Mouse (Mus musculus): ENCODE data around the gene Zfp575.

Gene Zfp575

DNA sequence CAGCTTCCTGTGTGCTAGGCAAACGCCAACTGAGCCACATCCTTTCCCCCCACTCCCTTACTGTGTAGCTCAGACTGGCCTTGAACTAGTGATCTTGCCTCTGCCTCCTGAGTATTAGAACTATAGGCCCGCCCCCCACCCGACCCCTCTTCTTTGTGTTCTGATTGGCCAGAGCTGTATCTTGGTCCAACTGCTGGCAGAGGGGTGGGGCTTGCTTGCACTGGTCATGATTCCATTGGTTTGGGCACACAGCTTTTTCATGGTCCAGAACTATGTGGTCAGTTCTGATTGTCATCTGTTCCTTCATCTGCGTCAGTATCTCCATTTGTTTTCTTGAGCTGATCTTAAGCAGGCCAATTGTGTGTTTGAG lies 23.6 kb downstream of the Zfp575 start:
- DNase-seq (ENCODE audit: low read depth, low spot score): no peak

DNA sequence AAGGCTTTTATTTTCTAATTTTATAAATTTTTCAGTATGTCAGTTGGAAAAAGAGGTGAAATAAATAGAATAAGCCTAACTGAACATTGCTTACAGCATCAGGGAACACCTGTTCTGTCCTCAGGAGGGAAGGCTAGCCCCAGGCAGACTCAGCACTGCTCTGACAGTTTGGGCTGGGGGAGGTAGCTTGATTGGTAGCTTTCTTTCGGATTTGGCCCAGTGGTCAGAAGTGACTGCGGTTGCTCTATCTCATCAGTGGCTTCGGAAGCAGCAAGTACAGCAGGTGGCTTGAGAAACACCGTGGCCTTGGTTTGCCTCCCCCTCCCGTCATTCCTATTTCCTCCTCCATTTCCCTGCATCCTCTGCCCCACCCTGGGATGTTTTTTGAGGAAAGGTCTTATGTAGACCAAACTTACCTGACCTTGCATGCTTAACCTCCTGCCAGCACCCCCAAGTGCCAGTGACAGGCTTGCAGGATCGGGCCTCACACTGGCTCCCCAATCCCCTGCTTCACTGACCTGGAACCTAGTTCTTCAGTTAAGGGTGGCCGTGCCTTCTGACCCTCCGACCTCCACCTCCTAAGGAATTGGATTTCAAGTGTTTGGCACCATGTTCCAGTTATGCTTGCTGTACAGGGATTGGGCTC lies 24.1 kb downstream of the Zfp575 start:
- DNase-seq (ENCODE audit: low read depth, low spot score): no peak

DNA sequence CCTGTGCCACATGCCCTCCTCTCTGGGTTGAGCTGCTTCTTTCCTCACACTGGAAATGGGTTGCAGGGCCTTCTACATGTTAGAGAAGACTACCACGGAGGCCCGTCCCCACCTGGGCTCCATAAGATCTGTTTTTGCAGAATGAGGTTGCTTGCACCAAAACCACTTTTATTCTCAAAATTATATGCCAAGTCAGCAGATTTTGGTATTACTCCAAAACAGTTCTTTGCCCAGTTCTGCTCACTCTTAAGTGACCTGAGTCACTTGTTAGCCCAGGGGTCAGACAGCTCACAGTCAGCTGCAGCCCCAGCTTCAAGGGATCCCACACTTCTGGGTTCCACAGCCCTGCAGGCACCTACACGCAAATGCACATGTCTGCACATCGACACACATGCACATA lies 26.0 kb downstream of the Zfp575 start:
- no peak for DNase-seq (ENCODE audit: low read depth, low spot score)

DNA sequence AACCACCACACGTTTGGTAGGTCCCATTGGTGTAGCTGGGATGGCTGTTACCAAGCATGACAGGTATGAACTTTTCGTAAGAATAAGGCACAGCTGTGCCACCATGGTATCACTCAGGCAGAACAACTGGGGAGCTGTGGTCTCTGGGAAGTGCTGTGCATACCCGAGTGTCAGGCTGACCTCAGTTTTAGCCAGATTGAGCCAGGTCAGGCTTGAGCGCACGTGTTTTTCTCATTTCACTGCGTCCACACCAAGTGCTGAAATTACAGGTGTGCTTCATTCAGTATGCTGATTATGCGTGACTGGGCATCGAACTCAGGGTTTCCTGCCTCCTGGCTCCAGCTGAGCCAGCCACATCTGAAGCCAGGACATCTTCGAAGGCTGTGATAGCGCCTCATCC lies 31.7 kb downstream of the Zfp575 start:
- no peak for DNase-seq (ENCODE audit: low read depth, low spot score)

DNA sequence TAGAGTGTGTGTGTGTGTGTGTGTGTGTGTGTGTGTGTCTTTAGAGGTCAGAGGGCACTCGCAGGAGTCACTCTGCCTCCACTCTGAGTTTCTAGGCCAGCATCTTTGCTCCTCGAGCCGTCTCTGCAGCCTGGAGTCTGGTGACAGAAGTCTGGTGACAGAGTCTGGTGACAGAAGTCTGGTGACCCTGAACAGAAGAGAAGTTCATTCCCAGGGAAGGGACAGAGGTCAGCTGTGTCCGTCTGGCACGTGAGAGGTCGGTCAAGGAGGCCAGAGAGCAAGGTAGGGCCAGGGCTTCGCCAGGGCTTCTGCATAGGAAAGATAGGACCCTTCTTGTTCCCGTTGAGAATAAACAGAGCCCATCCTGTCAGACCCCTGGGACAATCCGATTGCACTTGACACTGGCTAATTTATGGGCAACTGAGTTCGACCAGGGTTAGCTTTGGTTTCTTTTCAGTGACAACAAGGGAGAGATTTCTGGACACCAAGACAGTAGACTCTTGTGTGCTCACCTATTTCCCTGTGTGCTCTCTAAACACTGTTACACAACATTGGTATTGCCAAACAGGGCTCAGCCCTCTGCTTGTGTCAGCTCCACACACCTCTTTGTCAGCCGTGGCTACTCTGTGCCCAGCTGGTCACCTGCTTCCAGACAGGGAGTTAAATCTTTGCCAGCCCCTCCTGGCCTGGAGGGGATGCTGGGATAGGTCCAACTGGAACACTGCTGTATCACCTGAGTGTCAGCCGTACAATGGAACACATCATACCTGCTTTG lies 35.3 kb downstream of the Zfp575 start:
- DNase-seq (ENCODE audit: low read depth, low spot score): no peak

DNA sequence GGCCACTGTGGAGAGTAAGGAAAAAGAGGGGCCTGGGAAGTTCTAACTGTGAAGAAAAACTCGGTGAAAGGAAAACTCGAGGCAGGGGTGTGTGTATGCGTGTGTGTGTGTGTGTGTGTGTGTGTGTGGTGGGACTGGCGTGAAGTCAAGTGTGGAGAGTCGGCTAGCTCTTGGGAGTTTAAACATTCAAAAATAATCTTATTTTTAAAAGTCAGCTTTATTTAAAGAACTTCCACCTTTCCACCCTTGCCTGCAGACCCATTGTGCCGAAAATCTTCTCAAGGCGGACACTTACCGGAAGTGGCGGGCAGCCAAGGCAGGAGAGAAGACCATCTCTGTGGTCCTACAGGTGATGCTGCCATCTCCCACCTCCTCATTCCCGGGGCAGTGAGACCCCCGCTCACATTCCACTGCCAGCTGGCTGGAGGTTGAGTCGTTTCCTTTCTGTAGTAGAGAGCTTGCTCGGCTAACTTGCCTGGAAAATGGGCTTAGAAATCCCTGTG lies 39.9 kb downstream of the Zfp575 start:
- DNase-seq (ENCODE audit: low read depth, low spot score): no peak

DNA sequence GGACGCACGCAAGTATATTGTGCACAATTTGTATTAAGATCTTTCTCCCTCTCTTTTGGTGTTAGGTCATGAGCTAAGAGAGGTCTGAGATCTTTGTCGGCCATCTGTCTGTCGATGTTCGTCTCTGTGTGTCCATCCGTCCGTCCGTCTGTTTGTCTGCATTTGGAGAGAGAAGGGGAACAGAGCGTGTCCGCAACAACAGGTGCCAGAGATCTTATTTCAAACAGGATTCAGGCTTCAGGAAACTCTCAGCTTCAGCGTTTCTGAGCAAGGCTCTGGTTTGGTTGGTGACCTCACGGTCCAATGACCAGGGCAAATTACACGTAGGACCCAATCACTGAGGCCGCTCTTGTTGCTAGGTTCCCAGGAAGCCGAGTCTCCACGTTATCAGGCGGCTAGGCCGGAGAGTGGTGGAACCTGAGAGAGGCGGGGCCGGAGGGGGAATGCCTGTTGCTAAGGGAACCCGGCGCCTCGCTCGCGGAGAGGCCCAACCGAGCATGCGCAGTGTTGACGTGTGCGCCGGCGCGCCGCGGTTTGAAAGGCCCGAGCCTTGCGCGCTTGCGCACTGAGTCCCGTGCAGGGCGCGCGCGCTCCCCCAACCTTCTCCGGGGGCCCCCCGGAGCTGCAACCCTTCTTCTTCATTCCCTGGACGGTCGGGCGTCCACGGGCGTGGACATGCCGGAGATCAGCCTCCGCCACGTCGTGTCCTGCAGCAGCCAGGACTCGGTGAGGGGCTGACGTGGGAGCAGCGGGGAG lies 40.6 kb downstream of the Zfp575 start:
- DNase-seq (ENCODE audit: low read depth, low spot score): peak; percentile 99

DNA sequence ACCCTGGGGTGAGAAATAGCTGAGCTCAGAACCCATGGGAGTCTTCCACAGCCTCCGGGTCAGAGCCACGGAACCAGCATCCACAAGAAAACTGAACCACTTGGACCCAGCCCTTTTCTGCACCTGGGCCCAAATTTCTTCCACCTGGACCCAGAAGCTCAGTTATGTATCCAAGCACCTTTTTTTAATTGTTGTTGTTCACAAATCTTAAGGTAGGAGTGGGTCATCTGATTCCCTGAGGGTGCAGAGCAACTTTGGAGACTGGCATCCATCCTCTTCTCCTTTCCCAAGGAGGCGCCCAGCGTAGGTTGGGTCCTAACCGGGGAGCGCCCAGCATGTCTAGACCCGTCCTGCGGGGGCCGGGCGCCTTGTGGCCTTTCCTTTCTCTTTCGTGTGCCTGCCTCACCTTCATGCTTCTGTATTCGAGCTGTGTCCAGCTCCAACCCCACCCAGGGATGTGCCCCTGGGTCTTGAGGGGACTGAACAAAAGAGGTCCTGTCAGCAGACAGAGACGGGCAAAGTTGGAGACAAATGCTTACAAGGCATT lies 41.3 kb downstream of the Zfp575 start, which contains the start of the genes Pinlyp and Xrcc1:
Pinlyp (minus strand) TSS at position 51 of the 547 bp plus-strand sequence.
Xrcc1 (plus strand) TSS at position 222 of the 547 bp plus-strand sequence.
- no peak for DNase-seq (ENCODE audit: low read depth, low spot score)

DNA sequence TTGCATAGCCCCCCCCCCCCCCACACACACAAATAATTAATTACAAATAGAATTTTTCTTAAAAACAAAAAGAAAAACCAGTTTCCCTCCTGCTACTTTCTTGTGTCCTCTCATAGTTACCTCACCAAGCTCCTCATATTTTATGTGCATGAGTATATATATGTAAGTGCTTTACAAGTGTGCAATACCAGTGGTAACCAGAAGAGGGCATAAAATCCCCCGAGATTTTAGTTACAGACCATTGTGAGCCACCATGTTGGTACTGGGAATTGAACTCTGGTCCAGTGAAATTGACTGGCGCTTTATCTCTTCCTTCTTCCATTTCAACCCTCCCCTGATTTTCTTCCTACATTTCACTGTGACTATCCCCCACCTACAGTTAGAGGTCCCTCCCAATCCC lies 42.9 kb downstream of the Zfp575 start:
- no peak for DNase-seq (ENCODE audit: low read depth, low spot score)

DNA sequence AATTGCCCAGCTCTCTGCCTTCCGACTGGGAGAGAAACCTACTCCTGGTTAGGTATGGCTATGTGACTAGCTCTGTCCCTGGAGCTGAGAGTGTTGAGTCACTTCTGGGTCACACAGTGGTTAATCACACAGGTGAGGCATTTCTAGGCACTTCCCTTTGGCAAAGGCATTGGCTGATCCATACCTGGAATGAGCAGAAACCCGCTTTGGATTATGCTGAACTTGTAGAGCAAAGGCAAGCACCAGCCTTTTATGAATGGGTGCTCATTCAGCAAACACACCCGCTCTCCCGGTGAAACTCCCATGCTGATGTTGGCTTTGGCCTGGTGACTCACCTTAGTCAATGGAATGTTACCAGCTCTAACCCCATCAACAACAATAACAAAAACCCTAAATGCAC lies 47.8 kb downstream of the Zfp575 start:
- DNase-seq (ENCODE audit: low read depth, low spot score): no peak

DNA sequence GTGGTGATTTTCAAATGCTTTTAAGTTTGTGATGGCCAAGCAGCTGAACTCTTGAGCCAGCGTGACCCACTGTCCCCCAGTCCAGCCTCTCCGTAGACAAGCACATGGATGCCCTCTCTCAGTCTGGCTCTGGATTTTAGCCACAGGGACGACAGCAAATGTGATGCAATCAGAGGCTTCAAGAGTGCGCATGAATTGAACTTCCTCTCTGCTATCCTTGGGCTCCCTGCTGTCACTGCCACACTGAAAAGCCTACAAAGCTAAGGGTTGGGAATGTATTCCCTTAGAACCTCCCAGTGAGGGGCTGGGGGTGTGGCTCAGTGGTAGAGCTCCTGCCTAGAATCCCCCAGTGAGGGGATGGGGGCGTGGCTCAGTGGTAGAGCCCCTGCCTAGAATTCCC lies 48.7 kb downstream of the Zfp575 start:
- no peak for DNase-seq (ENCODE audit: low read depth, low spot score)

DNA sequence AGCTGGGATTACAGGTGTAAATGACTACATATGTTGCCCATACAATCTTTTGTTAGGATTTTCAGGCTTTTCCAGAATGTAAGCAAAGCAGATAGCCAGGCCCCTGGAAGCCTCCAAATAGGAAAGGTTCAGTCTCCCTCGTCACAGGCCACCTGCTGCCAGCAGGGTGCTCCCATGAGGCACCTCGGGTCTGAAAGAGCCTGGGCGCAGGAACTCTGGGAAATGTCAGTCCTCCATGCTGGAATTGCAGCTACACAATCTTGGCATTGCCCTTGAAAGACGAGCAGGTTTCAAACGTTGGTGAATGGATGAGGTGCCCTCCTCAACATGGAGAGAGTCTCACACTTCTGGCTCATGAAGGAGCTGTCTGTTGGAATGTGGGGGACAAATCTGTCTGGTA lies 49.3 kb downstream of the Zfp575 start:
- DNase-seq (ENCODE audit: low read depth, low spot score): no peak

DNA sequence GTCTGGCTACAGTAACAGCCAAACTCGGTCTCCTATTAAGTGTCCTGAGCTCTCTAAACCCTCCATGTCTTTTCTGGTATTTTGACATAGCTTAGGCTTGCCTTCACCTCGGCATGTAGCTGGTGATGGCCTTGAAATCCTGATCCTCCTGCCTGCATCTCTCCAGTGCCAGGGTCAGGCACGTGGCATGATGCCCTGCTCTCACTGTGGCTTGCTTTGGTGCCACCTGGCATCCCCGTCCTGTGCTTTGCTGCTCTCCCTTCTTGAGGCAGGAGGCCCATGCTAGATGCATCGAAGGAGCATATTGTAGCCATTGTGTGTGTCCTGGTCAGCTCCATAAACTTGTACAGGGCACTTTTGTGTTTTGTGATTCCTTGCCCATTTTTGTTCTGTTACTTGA lies 49.9 kb downstream of the Zfp575 start:
- no peak for DNase-seq (ENCODE audit: low read depth, low spot score)

DNA sequence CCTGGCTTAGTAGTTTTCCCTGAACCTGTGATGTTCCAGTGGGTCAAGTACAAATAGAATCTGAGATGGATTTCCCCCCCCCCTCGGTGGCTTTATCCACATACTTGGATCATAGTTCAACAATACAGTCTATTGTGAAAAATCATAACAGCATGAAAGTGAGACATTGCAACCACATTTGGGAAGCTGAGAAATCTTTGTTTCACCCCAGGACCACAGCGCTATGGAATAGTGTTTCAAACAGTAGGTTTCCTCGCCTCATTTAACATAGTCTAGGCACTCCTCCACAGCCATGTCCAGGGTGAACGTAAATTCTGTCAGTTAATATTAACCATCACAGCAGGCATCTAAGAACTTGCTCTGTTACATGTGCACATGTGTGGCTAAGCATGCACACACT lies 50.4 kb downstream of the Zfp575 start:
- DNase-seq (ENCODE audit: low read depth, low spot score): no peak

DNA sequence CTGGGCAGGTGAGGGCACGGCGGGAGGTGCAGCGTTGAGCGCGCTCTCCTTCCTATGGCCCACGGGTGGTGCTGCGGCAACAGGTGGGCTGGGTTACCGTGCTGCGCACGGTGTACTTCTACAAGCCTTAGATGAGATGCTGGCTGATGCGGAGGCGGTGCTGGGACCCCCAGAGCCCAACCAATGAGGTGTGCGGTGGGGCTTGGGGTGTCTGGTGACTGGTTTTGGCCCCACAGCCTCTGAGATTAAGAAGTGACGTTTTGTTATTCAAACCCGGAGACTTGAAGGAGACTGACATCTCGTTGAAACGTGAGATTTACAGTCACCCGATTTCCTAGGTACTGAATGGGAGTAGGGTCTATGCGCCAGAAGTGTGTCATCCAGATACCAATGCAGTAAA lies 53.1 kb downstream of the Zfp575 start:
- no peak for DNase-seq (ENCODE audit: low read depth, low spot score)
